Mouse (Mus musculus) bone marrow macrophage, adult 2 months (primary cell): ENCODE measurements around the gene BC080695.
"Not testable (repeated sequence)": the region's sequence is repeated elsewhere in the genome, so short reads cannot be mapped to it uniquely, and the experiment has no call there.

Source experiments
- CTCF ChIP-seq: IDR thresholded peaks from 2 replicates; pipeline ENCODE4 v1.5.1; 2012; ENCODE audit warnings: low read depth, mild to moderate bottlenecking, low read length, moderate library complexity
- POLR2A ChIP-seq: IDR thresholded peaks from 2 replicates; pipeline ENCODE4 v1.6.1; 2012; ENCODE audit warnings: mild to moderate bottlenecking, low read depth, low read length, borderline replicate concordance

DNA sequence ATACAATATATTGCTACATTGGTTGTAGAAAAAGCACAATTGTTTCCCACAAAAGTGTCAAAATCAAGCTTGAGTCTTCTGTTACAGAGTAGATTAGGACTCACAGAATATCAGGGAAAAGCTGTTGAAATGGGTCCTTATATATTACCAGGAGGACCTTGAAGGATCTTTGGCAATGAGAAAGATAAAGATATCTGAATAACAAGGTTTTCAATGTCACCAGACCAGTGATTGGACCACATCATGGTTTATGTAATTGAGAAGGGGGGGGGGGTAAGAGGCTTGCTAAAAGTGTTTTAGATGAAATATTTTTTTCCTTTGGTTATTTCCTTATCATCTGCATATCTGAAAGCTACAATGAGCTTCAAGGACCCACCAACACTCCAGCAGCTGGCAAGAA is 63.2 kb downstream of the BC080695 start, which contains the start of gene Gm13083:
- TF ChIP-seq CTCF, POLR2A: not testable (repeated sequence)
